In the genomic region with DNA sequence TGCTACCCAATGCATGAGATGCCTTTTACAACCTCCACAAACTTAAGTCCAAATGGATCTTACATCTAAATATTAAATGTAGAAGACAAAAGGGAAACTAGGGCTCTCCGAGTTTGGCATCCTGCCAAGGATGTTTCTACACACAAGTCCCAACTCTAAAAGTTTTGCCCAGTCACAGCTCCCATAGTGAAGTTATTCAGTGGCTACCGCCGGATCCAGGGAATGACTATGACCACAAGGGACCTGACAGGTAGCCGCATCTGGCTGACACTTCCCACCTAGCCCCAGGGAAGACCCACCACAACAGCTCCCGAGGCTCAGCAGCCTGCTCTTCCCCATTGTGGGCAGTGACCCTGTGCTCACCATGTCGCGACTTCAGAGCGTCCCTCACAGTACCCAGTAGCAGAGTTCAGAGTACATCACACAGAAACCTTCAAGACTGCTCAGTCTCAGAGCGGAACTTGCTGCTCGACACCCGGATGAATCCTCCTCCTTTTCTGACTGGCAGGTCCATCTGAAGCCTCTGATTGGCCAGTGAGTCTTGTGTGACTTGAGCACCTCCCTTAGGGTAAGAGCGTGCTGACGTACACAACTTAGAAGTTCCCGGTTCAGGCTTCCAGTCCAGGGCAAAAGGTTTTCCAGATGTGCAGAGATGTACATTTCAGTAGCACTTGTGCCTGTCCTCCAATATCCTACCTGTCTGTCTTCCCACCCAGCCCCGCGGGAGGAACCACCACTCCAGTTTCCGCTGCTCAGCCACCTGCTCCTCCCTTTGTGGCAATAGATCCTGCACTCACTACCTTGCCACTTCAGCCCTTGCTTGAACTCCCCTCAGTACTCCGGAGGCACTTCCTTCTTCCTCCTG, we compare ENCODE assay signal across 8 mouse cellular contexts. TPM values are rescaled to one million over a fixed set of nuclear protein-coding genes. Genes with fewer than 3 reads are reported as not detected.
DNase-seq lines count a peak whose midpoint lies in the region; ATAC-seq lines count a peak whose summit lies in the region.

Gene Zfp950 (minus strand): TSS at position 499 of the 865 bp plus-strand sequence.

- H3K4me2 ChIP-seq in hindbrain, embryonic 11.5 days (replicated peaks; ENCODE audit: low read depth, low read length) = peak within 1 kb of the TSS; percentile 48

- H3K4me1 ChIP-seq in hindbrain, embryonic 11.5 days (replicated peaks; ENCODE audit: control insufficient read depth, insufficient read depth, low read length) = no peaks in the 10 kb centered on the region

- no peak within 1 kb of the TSS for H3K27ac ChIP-seq in hindbrain, embryonic 11.5 days (ENCODE audit: low read depth, low read length)

- 1% methylated on average over 18 of the region's 18 CpGs for WGBS in hindbrain, embryonic 11.5 days

- no peaks in the 10 kb centered on the region for H3K27me3 ChIP-seq in hindbrain, embryonic 11.5 days (ENCODE audit: control insufficient read depth, insufficient read depth, low read length)

- peak within 1 kb of the TSS; percentile 54 for H3K9ac ChIP-seq in hindbrain, embryonic 11.5 days (ENCODE audit: low read depth, low read length)

- no peaks in the 10 kb centered on the region for H3K9me3 ChIP-seq in hindbrain, embryonic 11.5 days (ENCODE audit: control insufficient read depth, low read length)

- peak within 1 kb of the TSS; percentile 65 for H3K4me3 ChIP-seq in hindbrain, embryonic 11.5 days (ENCODE audit: low read depth, low read length)

- H3K36me3 ChIP-seq in hindbrain, embryonic 11.5 days (ENCODE audit: control insufficient read depth, insufficient read depth, low read length) = no peaks in the 10 kb centered on the region

- peak; percentile 85 for DNase-seq in Muller cell, postnatal 12 days (ENCODE audit: inconsistent ontology term)
- DNase-seq in cerebellum, adult 9-11 months = peak; percentile 88
- DNase-seq in frontal cortex, adult 2 months (ENCODE audit: extremely low spot score in 1 of 2, low spot score in 1 of 2) = peak; percentile 86 to 93
- DNase-seq in hindbrain, embryonic 11.5 days (ENCODE audit: low spot score) = peak; percentile 78
- peak; percentile 70 to 78 for DNase-seq in layer of hippocampus, postnatal 10 days (ENCODE audit: low spot score in 2 of 2)
- peak; percentile 93 for DNase-seq in lung, postnatal 10 days
- peak; percentile 67 for DNase-seq in ovary, postnatal 36 days (ENCODE audit: low spot score)
- DNase-seq in thymus, postnatal 25 days = peak; percentile 80

- ATAC-seq in hindbrain, embryonic 11.5 days (ENCODE audit: low FRiP score) = peak; percentile 100

RNA-seq across cellular contexts. Expression of gene Zfp950, which starts in this region (rescaled TPM):
- 42.1 and 48.9 TPM in 2 replicates for polyA plus RNA-seq in frontal cortex, adult 2 months (2012; rRNA removed)
- polyA plus RNA-seq in hindbrain, embryonic 11.5 days (2014; fragmentation: Nextera tagmentation; extraction: Ambion mirVana) = 27.3 and 31.5 TPM in 2 replicates
- total RNA-seq in layer of hippocampus, postnatal 10 days (2021) = 10 to 100 TPM; 22.7 to 23.4 TPM
